Mouse (Mus musculus) left cerebral cortex, postnatal 25 days (tissue): ENCODE measurements at regions not wholly inside any gene's neighbourhood (a gene's known extent, or its start where the extent isn't known, plus 50 kb on each side); places are given as distances from the start of the nearest gene placed in this dataset.

Experiments used
- DNase-seq, 2 experiments: peaks; one replicate each; pipeline ENCODE4 v3.0.0; 2022; ENCODE audit warnings: low spot score in 2 of 2, mixed read lengths in 1 of 2
- intact Hi-C: fragments of 180-260 bp; cut with DNase I; formaldehyde crosslinking; loops from one replicate; pipeline ENCODE4 v1.15.1; 2025

GRCm38 (mm10) chr1:30061242-30061641 is 812.5 kb downstream of the Phf3 start:
- intact Hi-C loops = no loop called here
- no peak for DNase-seq

GRCm38 (mm10) chr1:30060806-30061205 is 812.9 kb downstream of the Phf3 start:
- intact Hi-C loops = no loop called here
- no peak for DNase-seq

GRCm38 (mm10) chr1:30017596-30017995 is 856.1 kb downstream of the Phf3 start:
- intact Hi-C loops = no loop called here
- peak; percentile 23 to 75 for DNase-seq

GRCm38 (mm10) chr1:30008757-30009340 is 864.9 kb downstream of the Phf3 start:
- intact Hi-C loops = no loop called here
- no peak for DNase-seq
